Mouse (Mus musculus): ENCODE results near the gene Hmg20b.

Hmg20b gene

GRCm38 (mm10) chr10:81326858-81327257 lies 23.4 kb downstream of the Hmg20b start:
- DNase-seq (ENCODE audit: low spot score), result no peak

- DNase-seq (ENCODE audit: low spot score), result no peak
These were observed 24.5 kb downstream of the Hmg20b start for GRCm38 (mm10) chr10:81325781-81326180.

GRCm38 (mm10) chr10:81325176-81325575 lies 25.1 kb downstream of the Hmg20b start:
- no peak for DNase-seq (ENCODE audit: low spot score)

- DNase-seq (ENCODE audit: low spot score), result no peak
These were observed 26.3 kb downstream of the Hmg20b start for GRCm38 (mm10) chr10:81323791-81324530.

GRCm38 (mm10) chr10:81323141-81323775 lies 27.0 kb downstream of the Hmg20b start:
- no peak for DNase-seq (ENCODE audit: low spot score)

- no peak for DNase-seq (ENCODE audit: low spot score)
These were observed 27.8 kb downstream of the Hmg20b start for GRCm38 (mm10) chr10:81322444-81322843.

GRCm38 (mm10) chr10:81321436-81321835 lies 28.8 kb downstream of the Hmg20b start:
- DNase-seq (ENCODE audit: low spot score), result no peak

GRCm38 (mm10) chr10:81320550-81321347 lies 29.5 kb downstream of the Hmg20b start, which contains the start of gene Cactin:
TSS of gene Cactin (plus strand) at chr10:81321103.
- DNase-seq (ENCODE audit: low spot score), result peak; percentile 100

- DNase-seq (ENCODE audit: low spot score), result peak; percentile 100
These were observed 30.3 kb downstream of the Hmg20b start for GRCm38 (mm10) chr10:81319741-81320549.

GRCm38 (mm10) chr10:81319330-81319699 lies 31.0 kb downstream of the Hmg20b start:
- DNase-seq (ENCODE audit: low spot score), result no peak

- DNase-seq (ENCODE audit: low spot score), result no peak
These were observed 31.5 kb downstream of the Hmg20b start for GRCm38 (mm10) chr10:81318589-81319329.

- DNase-seq (ENCODE audit: low spot score), result peak; percentile 63
These were observed 33.0 kb downstream of the Hmg20b start for GRCm38 (mm10) chr10:81317273-81317672.

GRCm38 (mm10) chr10:81316338-81317060 lies 33.8 kb downstream of the Hmg20b start:
- no peak for DNase-seq (ENCODE audit: low spot score)

- no peak for DNase-seq (ENCODE audit: low spot score)
These were observed 34.7 kb downstream of the Hmg20b start for GRCm38 (mm10) chr10:81315587-81315986.

GRCm38 (mm10) chr10:81314201-81314600 lies 36.1 kb downstream of the Hmg20b start:
- DNase-seq (ENCODE audit: low spot score), result no peak

GRCm38 (mm10) chr10:81313581-81313980 lies 36.7 kb downstream of the Hmg20b start:
- no peak for DNase-seq (ENCODE audit: low spot score)

GRCm38 (mm10) chr10:81309571-81309970 lies 40.7 kb downstream of the Hmg20b start:
- DNase-seq (ENCODE audit: low spot score), result no peak

- DNase-seq (ENCODE audit: low spot score), result no peak
These were observed 43.2 kb downstream of the Hmg20b start for GRCm38 (mm10) chr10:81306837-81307682.

GRCm38 (mm10) chr10:81306173-81306668 lies 44.1 kb downstream of the Hmg20b start:
- no peak for DNase-seq (ENCODE audit: low spot score)

Data from embryo, embryonic 10.5 days (tissue).